Mouse (Mus musculus) liver, adult 2 months (tissue): Measurements from ENCODE around the gene 1600015I10Rik.

Source experiments
- CTCF ChIP-seq: fragments of 200-500 bp; IDR thresholded peaks from 2 replicates; pipeline ENCODE4 v1.5.1; 2011; ENCODE audit warnings: low read depth, low read length, control low read depth
- POLR2A ChIP-seq: fragments of 200-500 bp; IDR thresholded peaks from 2 replicates; pipeline ENCODE4 v1.6.1; 2011; ENCODE audit warnings: low read length, control low read depth; ENCODE audit not compliant: insufficient read depth; ENCODE audit errors: extremely low read depth

DNA sequence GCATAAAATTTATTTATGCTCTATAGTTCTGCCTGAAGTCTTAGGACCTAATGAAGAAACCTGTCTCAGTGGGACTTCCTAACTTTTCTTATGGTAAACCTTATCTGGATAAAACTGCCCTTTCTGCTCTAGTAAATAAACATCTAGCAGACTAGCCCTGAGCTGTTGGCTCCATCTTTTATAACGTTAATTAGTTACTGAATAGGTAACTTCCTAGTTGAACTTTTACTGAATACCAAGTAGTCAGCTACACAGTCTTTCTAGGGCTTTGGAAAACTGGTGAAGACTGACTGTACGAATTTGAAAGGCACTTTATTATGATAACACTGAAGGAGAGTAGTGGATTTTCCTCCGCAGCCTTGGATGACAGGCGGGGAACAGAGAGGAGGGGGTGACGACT, 33.8 kb upstream of the 1600015I10Rik start:
- TF ChIP-seq CTCF: no peak
- TF ChIP-seq POLR2A: no peak
